Mouse (Mus musculus): ENCODE measurements around the gene Rps3a1. TPM values are rescaled to one million over a fixed set of nuclear protein-coding genes. Genes with fewer than 3 reads are reported as not detected.

Gene Rps3a1
- polyA plus RNA-seq (2017; shearing (Covaris generic)): 1,013 TPM

DNA sequence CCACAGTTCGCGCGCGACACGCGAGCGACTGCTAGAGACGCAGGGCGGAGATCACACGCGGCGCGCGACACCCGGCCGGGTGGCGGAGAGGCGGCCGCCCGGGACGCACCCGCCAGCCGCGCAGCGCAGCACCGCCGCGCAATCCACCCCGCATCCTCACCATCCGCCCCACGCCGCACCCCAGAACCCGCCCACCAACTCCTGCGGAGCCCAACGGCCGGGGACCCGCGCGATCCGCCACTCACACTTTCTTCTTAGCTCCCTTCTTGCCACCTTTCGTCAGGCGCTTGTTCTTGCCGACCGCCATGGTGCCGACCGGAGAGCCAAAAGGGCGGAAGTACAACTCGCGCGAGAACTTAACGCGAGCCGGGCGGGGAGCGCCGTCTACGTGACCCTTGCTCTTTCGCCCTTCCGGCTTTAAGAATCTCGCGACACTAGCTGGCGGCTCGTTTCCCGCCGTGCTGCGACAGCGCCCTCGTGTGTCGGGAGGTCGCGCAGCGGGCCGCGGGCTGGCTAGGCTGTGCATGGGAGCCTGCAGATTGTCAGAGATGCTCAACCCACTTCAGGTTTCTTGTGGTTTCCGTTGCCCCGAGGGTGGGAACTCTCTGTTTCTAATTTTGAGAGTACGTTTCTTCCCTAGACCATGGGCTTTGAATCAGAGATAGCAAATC is at the start of gene Rps3a1:
Gene Rps3a1 (minus strand): TSS at position 440 of the 671 bp plus-strand sequence.

Other genes starting within 250 kb of the Rps3a1 start
- gene Sh3d19, start 171.6 kb downstream of the Rps3a1 start, polyA plus RNA-seq (2017; shearing (Covaris generic)): 1.3 TPM
- gene Prss48, start 140.2 kb downstream of the Rps3a1 start, polyA plus RNA-seq (2017; shearing (Covaris generic)): not detected
- 14.8 TPM for gene Lrba, start 82.0 kb upstream of the Rps3a1 start, polyA plus RNA-seq (2017; shearing (Covaris generic))